In genomic region chr1:72282604-72283003, GRCm38 (mm10) we compare ENCODE assay signal across 27 mouse cellular contexts. TPM values are rescaled to one million over a fixed set of nuclear protein-coding genes. Genes with fewer than 3 reads are reported as not detected.
DNase-seq lines count a peak whose midpoint lies in the region; ATAC-seq and TF ChIP-seq lines count a peak whose summit lies in the region.
"Had no signal": no experiment of that assay in that cellular context is flagged by ENCODE, and none has a peak within 500 bp of the region (broad histone marks: within the 10 kb centered on the region; RNA-seq: fewer than 3 reads in every experiment).

No protein-coding gene starts in this region.

- no peaks in the 10 kb centered on the region; the same call in 1 of the 2 replicates for H3K79me2 ChIP-seq in MEL (ENCODE audit: control insufficient read depth, insufficient read depth, low read length, poor library complexity)

- no peak overlapping the region for H3K27ac ChIP-seq in MEL (ENCODE audit: control insufficient read depth, low read depth, low read length)
- H3K27ac ChIP-seq in intestine, embryonic 16.5 days (ENCODE audit: low read length), result peak overlapping the region; percentile 35; the same call in 1 of the 2 replicates
- H3K27ac ChIP-seq in liver, embryonic 15.5 days (replicated peaks), result no peak overlapping the region
- no peak overlapping the region for H3K27ac ChIP-seq in midbrain, embryonic 14.5 days (replicated peaks; ENCODE audit: low read depth, low read length)
- H3K27ac ChIP-seq: embryonic facial prominence, embryonic 15.5 days; forebrain, embryonic 10.5 days; forebrain, embryonic 15.5 days; heart, embryonic 13.5 days; hindbrain, embryonic 12.5 days had no signal

- H3K27me3 ChIP-seq in MEL (ENCODE audit: control insufficient read depth in 1 of 2, insufficient read depth in 2 of 2, low read length in 2 of 2), result peaks cover 3% of the 10 kb centered on the region in 2 experiments; a peak in 2 of 4 replicates
- H3K27me3 ChIP-seq in intestine, embryonic 16.5 days (replicated peaks; ENCODE audit: control insufficient read depth, insufficient read depth, low read length), result no peaks in the 10 kb centered on the region
- H3K27me3 ChIP-seq in liver, embryonic 15.5 days, result peaks cover 27% of the 10 kb centered on the region
- H3K27me3 ChIP-seq in midbrain, embryonic 14.5 days (ENCODE audit: control insufficient read depth, insufficient read depth, low read length), result no peaks in the 10 kb centered on the region
- H3K27me3 ChIP-seq: embryonic facial prominence, embryonic 15.5 days; forebrain, embryonic 15.5 days; hindbrain, embryonic 12.5 days; Patski had no signal

- TF ChIP-seq CTCF in MEL (IDR thresholded peaks at IDR 0.05 in 2 of 3, conservative IDR thresholded peaks at IDR 0.05 in 1 of 3; ENCODE audit: control insufficient read depth in 1 of 3, insufficient read depth in 1 of 3, low read depth in 2 of 3, low read length in 3 of 3, poor library complexity in 1 of 3, severe bottlenecking in 1 of 3), result no peak

- H3K9ac ChIP-seq in MEL (ENCODE audit: control insufficient read depth, low read depth, low read length, poor library complexity, severe bottlenecking), result no peak overlapping the region
- no peak overlapping the region for H3K9ac ChIP-seq in intestine, embryonic 16.5 days (ENCODE audit: low read depth, low read length)
- no peak overlapping the region for H3K9ac ChIP-seq in liver, embryonic 15.5 days
- H3K9ac ChIP-seq in midbrain, embryonic 14.5 days (replicated peaks; ENCODE audit: low read length), result no peak overlapping the region
- H3K9ac ChIP-seq: embryonic facial prominence, embryonic 15.5 days; forebrain, embryonic 15.5 days; heart, embryonic 13.5 days; hindbrain, embryonic 12.5 days had no signal

- TF ChIP-seq EP300 in MEL (IDR thresholded peaks at IDR 0.05; ENCODE audit: low read depth in 1 of 2, low read length in 2 of 2), result no peak

- ATAC-seq in intestine, embryonic 16.5 days, result no peak
- ATAC-seq in liver, embryonic 15.5 days (ENCODE audit: insufficient read depth), result no peak
- ATAC-seq in midbrain, embryonic 14.5 days (ENCODE audit: low FRiP score, low TSS enrichment), result no peak
- ATAC-seq: activated CD4-positive, CD25-positive, alpha-beta regulatory T cell, adult 4 months; forebrain, embryonic 15.5 days; hindbrain, embryonic 16.5 days; Patski had no signal

- TF ChIP-seq POLR2A in MEL (IDR thresholded peaks at IDR 0.05; ENCODE audit: control insufficient read depth in 1 of 2, insufficient read depth in 1 of 2, low read depth in 1 of 2, low read length in 2 of 2, poor library complexity in 1 of 2), result no peak

- H3K4me1 ChIP-seq in MEL (ENCODE audit: control insufficient read depth in 1 of 2, insufficient read depth in 2 of 2, low read length in 2 of 2), result peaks cover 0 to 7% of the 10 kb centered on the region in 2 experiments; a peak in 2 of 4 replicates
- H3K4me1 ChIP-seq in intestine, embryonic 16.5 days (ENCODE audit: control insufficient read depth, insufficient read depth, low read length), result peaks cover 3% of the 10 kb centered on the region; the same call in 1 of the 2 replicates
- peaks cover 25% of the 10 kb centered on the region for H3K4me1 ChIP-seq in liver, embryonic 15.5 days (replicated peaks)
- peaks cover 33% of the 10 kb centered on the region for H3K4me1 ChIP-seq in midbrain, embryonic 14.5 days (ENCODE audit: control insufficient read depth, insufficient read depth, low read length)

- 57% methylated on average over 1 of the region's 1 CpGs for WGBS in intestine, embryonic 16.5 days
- WGBS in liver, embryonic 15.5 days (ENCODE audit: insufficient replicate concordance), result 21% methylated on average over 1 of the region's 1 CpGs
- WGBS in midbrain, embryonic 14.5 days, result 81% methylated on average over 1 of the region's 1 CpGs

- no peak overlapping the region for H3K4me3 ChIP-seq in MEL (ENCODE audit: control insufficient read depth in 1 of 2, insufficient read depth in 1 of 2, low read depth in 2 of 2, low read length in 2 of 2)
- no peak overlapping the region for H3K4me3 ChIP-seq in intestine, embryonic 16.5 days (ENCODE audit: low read length)
- no peak overlapping the region for H3K4me3 ChIP-seq in liver, embryonic 15.5 days (replicated peaks)
- H3K4me3 ChIP-seq in midbrain, embryonic 14.5 days (replicated peaks; ENCODE audit: low read depth, low read length), result no peak overlapping the region
- H3K4me3 ChIP-seq: erythroblast, embryonic 14.5 days; forebrain, embryonic 10.5 days; forebrain, embryonic 15.5 days; hindbrain, embryonic 12.5 days had no signal

- no peak overlapping the region for H3K4me2 ChIP-seq in intestine, embryonic 16.5 days (ENCODE audit: low read depth, low read length)
- peak overlapping the region; percentile 92; the same call in 1 of the 2 replicates for H3K4me2 ChIP-seq in liver, embryonic 15.5 days
- no peak overlapping the region for H3K4me2 ChIP-seq in midbrain, embryonic 14.5 days (ENCODE audit: low read length)
- H3K4me2 ChIP-seq: forebrain, embryonic 15.5 days; hindbrain, embryonic 12.5 days had no signal

- no peak for TF ChIP-seq RAD21 in MEL (IDR thresholded peaks at IDR 0.05; ENCODE audit: low read depth, low read length)

- H3K36me3 ChIP-seq in MEL (ENCODE audit: control insufficient read depth in 1 of 2, insufficient read depth in 2 of 2, low read length in 2 of 2), result peaks cover 0 to 7% of the 10 kb centered on the region in 2 experiments; a peak in 2 of 4 replicates
- H3K36me3 ChIP-seq in intestine, embryonic 16.5 days (ENCODE audit: control insufficient read depth, insufficient read depth, low read length), result no peaks in the 10 kb centered on the region
- H3K36me3 ChIP-seq in liver, embryonic 15.5 days (replicated peaks), result no peaks in the 10 kb centered on the region
- H3K36me3 ChIP-seq in midbrain, embryonic 14.5 days (ENCODE audit: control insufficient read depth, insufficient read depth, low read length), result no peaks in the 10 kb centered on the region
- H3K36me3 ChIP-seq: embryonic facial prominence, embryonic 15.5 days; forebrain, embryonic 10.5 days; forebrain, embryonic 15.5 days; heart, embryonic 13.5 days; hindbrain, embryonic 12.5 days had no signal

- H3K9me3 ChIP-seq in MEL (replicated peaks; ENCODE audit: insufficient read depth, low read length), result no peaks in the 10 kb centered on the region
- H3K9me3 ChIP-seq in intestine, embryonic 16.5 days (ENCODE audit: control insufficient read depth, low read length), result no peaks in the 10 kb centered on the region
- H3K9me3 ChIP-seq in liver, embryonic 15.5 days (replicated peaks), result no peaks in the 10 kb centered on the region
- H3K9me3 ChIP-seq in midbrain, embryonic 14.5 days (ENCODE audit: control insufficient read depth, low read length), result no peaks in the 10 kb centered on the region
- H3K9me3 ChIP-seq: embryonic facial prominence, embryonic 15.5 days; forebrain, embryonic 10.5 days; forebrain, embryonic 15.5 days; heart, embryonic 13.5 days; hindbrain, embryonic 12.5 days had no signal

- peak; percentile 67 for DNase-seq in kidney, adult 9 months
- DNase-seq in kidney, postnatal 4 days, result no peak
- DNase-seq in MEL (ENCODE audit: low read depth, low spot score), result peak; percentile 16
- DNase-seq in adipocyte (ENCODE audit: low spot score), result no peak
- DNase-seq in layer of hippocampus, adult 18-20 months (ENCODE audit: low spot score in 2 of 2), result no peak
- no peak for DNase-seq in midbrain, embryonic 14.5 days
- DNase-seq: adrenal gland, adult 2 months; adrenal gland, postnatal 25 days; cerebellum, adult 2 months; cerebellum, postnatal 10 days; embryo, embryonic 11 days; heart, postnatal 36 days had no signal

TF ChIP-seq in MEL, 35 proteins besides CTCF, POLR2A, EP300 and RAD21 (continues in another document):
- peak; percentile 80 for TF ChIP-seq ZNF384 (IDR thresholded peaks at IDR 0.05; ENCODE audit: low read depth, low read length)
- no peak for TF ChIP-seq RCOR1 (IDR thresholded peaks at IDR 0.05; ENCODE audit: low read depth, low read length)
- no peak for TF ChIP-seq MAX (IDR thresholded peaks at IDR 0.05; ENCODE audit: low read length)
- TF ChIP-seq POLR2AphosphoS2 (IDR thresholded peaks at IDR 0.05; ENCODE audit: low read length), result no peak
- TF ChIP-seq MAFK (IDR thresholded peaks at IDR 0.05; ENCODE audit: borderline replicate concordance, low read depth, low read length), result no peak
- no peak for TF ChIP-seq USF1 (IDR thresholded peaks at IDR 0.05; ENCODE audit: low read depth, low read length)
- no peak for TF ChIP-seq NELFE (IDR thresholded peaks at IDR 0.05; ENCODE audit: low read depth, low read length)
- TF ChIP-seq ELF1 (IDR thresholded peaks at IDR 0.05; ENCODE audit: low read depth, low read length), result no peak
- TF ChIP-seq GATA1 (IDR thresholded peaks at IDR 0.05; ENCODE audit: low read depth, low read length), result peak; percentile 36
- no peak for TF ChIP-seq TCF12 (IDR thresholded peaks at IDR 0.05; ENCODE audit: low read depth, low read length)

RNA-seq across cellular contexts. Expression of gene Pecr, which starts 1.5 kb away (rescaled TPM):
- 10.4 and 10.7 TPM in 2 replicates for total RNA-seq in MEL (2012; rRNA removed)
- 10 to 100 TPM in 1 of 2 experiments, not detected in 1; 15.5 TPM for polyA plus RNA-seq in MEL (2012; ENCODE audit: insufficient read depth in 1 of 2, insufficient read length in 2 of 2, low read depth in 1 of 2, low replicate concordance in 2 of 2, missing spikeins in 1 of 2)
- 82.7 and 96.5 TPM in 2 replicates for polyA plus RNA-seq in intestine, embryonic 16.5 days (2015; fragmentation: Nextera tagmentation; extraction: Ambion mirVana)
- polyA plus RNA-seq in liver, embryonic 15.5 days (2015; fragmentation: Nextera tagmentation; extraction: Ambion mirVana), result 66.1 and 71.5 TPM in 2 replicates
- 1 to 10 TPM; 5.6 to 6.3 TPM for total RNA-seq in layer of hippocampus, adult 18-20 months (2021)
- polyA plus RNA-seq in midbrain, embryonic 14.5 days (2014; fragmentation: Nextera tagmentation; extraction: Ambion mirVana), result 6.3 and 7.7 TPM in 2 replicates

RNA-seq across cellular contexts. Expression of gene Tmem169, which starts 1.6 kb away (rescaled TPM):
- total RNA-seq in MEL (2012; rRNA removed), result not detected in 2 replicates
- under 1 TPM in 1 of 2 experiments, not detected in 1; 0.06 TPM for polyA plus RNA-seq in MEL (2012; ENCODE audit: insufficient read depth in 1 of 2, insufficient read length in 2 of 2, low read depth in 1 of 2, low replicate concordance in 2 of 2, missing spikeins in 1 of 2)
- polyA plus RNA-seq in intestine, embryonic 16.5 days (2015; fragmentation: Nextera tagmentation; extraction: Ambion mirVana), result 2.1 and 2.3 TPM in 2 replicates
- polyA plus RNA-seq in liver, embryonic 15.5 days (2015; fragmentation: Nextera tagmentation; extraction: Ambion mirVana), result 0.79 and 0.96 TPM in 2 replicates
- 10 to 100 TPM; 12.9 to 14.5 TPM for total RNA-seq in layer of hippocampus, adult 18-20 months (2021)
- 33.9 and 36.0 TPM in 2 replicates for polyA plus RNA-seq in midbrain, embryonic 14.5 days (2014; fragmentation: Nextera tagmentation; extraction: Ambion mirVana)
- total RNA-seq: common myeloid progenitor, adult 5-6 weeks; gastrocnemius, adult 8-10 months; heart, adult 8-10 months; heart, postnatal 36 days had no signal
- polyA plus RNA-seq: erythroblast, embryonic 14.5 days; heart, postnatal 0 days had no signal

RNA-seq across cellular contexts. Expression of gene Xrcc5, which starts 24.6 kb away (rescaled TPM):
- total RNA-seq in MEL (2012; rRNA removed), result 47.2 and 50.6 TPM in 2 replicates
- 10 to 100 TPM in 1 of 2 experiments, not detected in 1; 32.7 TPM for polyA plus RNA-seq in MEL (2012; ENCODE audit: insufficient read depth in 1 of 2, insufficient read length in 2 of 2, low read depth in 1 of 2, low replicate concordance in 2 of 2, missing spikeins in 1 of 2)
- polyA plus RNA-seq in intestine, embryonic 16.5 days (2015; fragmentation: Nextera tagmentation; extraction: Ambion mirVana), result 31.7 and 34.0 TPM in 2 replicates
- polyA plus RNA-seq in liver, embryonic 15.5 days (2015; fragmentation: Nextera tagmentation; extraction: Ambion mirVana), result 14.8 and 15.8 TPM in 2 replicates
- total RNA-seq in layer of hippocampus, adult 18-20 months (2021), result 10 to 100 TPM; 15.3 to 17.5 TPM
- 12.8 and 21.9 TPM in 2 replicates for polyA plus RNA-seq in midbrain, embryonic 14.5 days (2014; fragmentation: Nextera tagmentation; extraction: Ambion mirVana)

Comparison
In these comparisons a context has a peak if more than half of its experiments do, and no peak if none do; other contexts are left out.
1. DNase-seq: peak in kidney, adult 9 months (single experiment) and MEL (single experiment); none in kidney, postnatal 4 days (0 of 2), adipocyte (single experiment), layer of hippocampus, adult 18-20 months (0 of 2) and midbrain, embryonic 14.5 days (single experiment).
2. RNA of gene Tmem169, which starts 1.6 kb away (polyA plus RNA-seq): 33.9 to 36.0 TPM in midbrain, embryonic 14.5 days; 2.1 to 2.3 TPM in intestine, embryonic 16.5 days, 0.79 to 0.96 TPM in liver, embryonic 15.5 days and 0.06 TPM in MEL; every median in the first group is over 10 times any median in the second.